Comparison of ENCODE assay signal across 8 mouse cellular contexts in genomic region chr7:112024446-112024730, GRCm38 (mm10). TPM values are rescaled to one million over a fixed set of nuclear protein-coding genes. Genes with fewer than 3 reads are reported as not detected.
DNase-seq lines count a peak whose midpoint lies in the region; ATAC-seq lines count a peak whose summit lies in the region.

No protein-coding gene starts in this region.

- H3K9me3 ChIP-seq in lung, embryonic 15.5 days = no peaks in the 10 kb centered on the region
- H3K9me3 ChIP-seq in forebrain, embryonic 10.5 days = no peaks in the 10 kb centered on the region
- H3K9me3 ChIP-seq in limb, embryonic 11.5 days (ENCODE audit: control insufficient read depth, low read length) = no peaks in the 10 kb centered on the region
- no peaks in the 10 kb centered on the region for H3K9me3 ChIP-seq in neural tube, embryonic 15.5 days (replicated peaks)

- peak overlapping the region; percentile 94 for H3K4me3 ChIP-seq in lung, embryonic 15.5 days
- H3K4me3 ChIP-seq in forebrain, embryonic 10.5 days = peak overlapping the region; percentile 94
- H3K4me3 ChIP-seq in limb, embryonic 11.5 days (ENCODE audit: low read depth, low read length) = peak overlapping the region; percentile 97
- peak overlapping the region; percentile 65 for H3K4me3 ChIP-seq in neural tube, embryonic 15.5 days (replicated peaks)

- WGBS in lung, embryonic 15.5 days = 6% methylated on average over 7 of the region's 7 CpGs
- 38% methylated on average over 7 of the region's 7 CpGs for WGBS in forebrain, embryonic 10.5 days
- 33% methylated on average over 7 of the region's 7 CpGs for WGBS in limb, embryonic 11.5 days
- 32% methylated on average over 7 of the region's 7 CpGs for WGBS in neural tube, embryonic 15.5 days

- H3K9ac ChIP-seq in lung, embryonic 15.5 days = peak overlapping the region; percentile 97
- H3K9ac ChIP-seq in limb, embryonic 11.5 days (ENCODE audit: low read length) = peak overlapping the region; percentile 98
- H3K9ac ChIP-seq in neural tube, embryonic 15.5 days (replicated peaks) = peak overlapping the region; percentile 75

- H3K27ac ChIP-seq in lung, embryonic 15.5 days = peak overlapping the region; percentile 97
- H3K27ac ChIP-seq in forebrain, embryonic 10.5 days = peak overlapping the region; percentile 99
- H3K27ac ChIP-seq in limb, embryonic 11.5 days (replicated peaks; ENCODE audit: low read depth, low read length) = no peak overlapping the region
- H3K27ac ChIP-seq in neural tube, embryonic 15.5 days (replicated peaks) = peak overlapping the region; percentile 98

- ATAC-seq in lung, embryonic 15.5 days (ENCODE audit: borderline replicate concordance, extremely low read depth, low FRiP score, low TSS enrichment) = no peak
- no peak for ATAC-seq in limb, embryonic 11.5 days (ENCODE audit: insufficient number of reproducible peaks, low FRiP score, low TSS enrichment, low read depth)
- ATAC-seq in neural tube, embryonic 15.5 days (ENCODE audit: low FRiP score) = no peak

- peak overlapping the region; percentile 83 for H3K4me2 ChIP-seq in lung, embryonic 15.5 days
- H3K4me2 ChIP-seq in limb, embryonic 11.5 days (ENCODE audit: low read depth, severe bottlenecking) = peak overlapping the region; percentile 75
- peak overlapping the region; percentile 83 for H3K4me2 ChIP-seq in neural tube, embryonic 15.5 days

- no peaks in the 10 kb centered on the region for H3K36me3 ChIP-seq in lung, embryonic 15.5 days
- H3K36me3 ChIP-seq in forebrain, embryonic 10.5 days (replicated peaks) = peaks cover 16% of the 10 kb centered on the region
- H3K36me3 ChIP-seq in limb, embryonic 11.5 days (ENCODE audit: control insufficient read depth, insufficient read depth, low read length) = no peaks in the 10 kb centered on the region
- H3K36me3 ChIP-seq in neural tube, embryonic 15.5 days = no peaks in the 10 kb centered on the region

- H3K27me3 ChIP-seq in lung, embryonic 15.5 days = no peaks in the 10 kb centered on the region
- H3K27me3 ChIP-seq in forebrain, embryonic 10.5 days (ENCODE audit: poor library complexity, severe bottlenecking) = peaks cover 12% of the 10 kb centered on the region; the same call in 1 of the 2 replicates
- no peaks in the 10 kb centered on the region for H3K27me3 ChIP-seq in limb, embryonic 11.5 days (ENCODE audit: control insufficient read depth, insufficient read depth, low read length)
- no peaks in the 10 kb centered on the region for H3K27me3 ChIP-seq in neural tube, embryonic 15.5 days (replicated peaks)

- H3K4me1 ChIP-seq in lung, embryonic 15.5 days = peaks cover 34% of the 10 kb centered on the region
- H3K4me1 ChIP-seq in forebrain, embryonic 10.5 days = peaks cover 32% of the 10 kb centered on the region
- H3K4me1 ChIP-seq in limb, embryonic 11.5 days (ENCODE audit: control insufficient read depth, insufficient read depth, low read length) = no peaks in the 10 kb centered on the region; the same call in 1 of the 2 replicates
- peaks cover 46% of the 10 kb centered on the region for H3K4me1 ChIP-seq in neural tube, embryonic 15.5 days

- no peak for DNase-seq in lung, postnatal 14 days
- no peak for DNase-seq in forebrain, embryonic 10.5 days (ENCODE audit: extremely low spot score, low spot score)
- no peak for DNase-seq in limb, embryonic 11.5 days (ENCODE audit: low spot score)
- DNase-seq in urinary bladder, postnatal 36 days (ENCODE audit: low spot score in 2 of 2) = no peak
- no peak for DNase-seq in gastrocnemius, adult 8-10 months (ENCODE audit: low spot score in 2 of 2)
- no peak for DNase-seq in right cerebral cortex, postnatal 36 days (ENCODE audit: low spot score in 2 of 2)

RNA-seq across cellular contexts. Expression of gene Usp47, which starts 1.1 kb away (rescaled TPM):
- 66.6 and 68.9 TPM in 2 replicates for polyA plus RNA-seq in lung, embryonic 15.5 days (2015; fragmentation: Nextera tagmentation; extraction: Ambion mirVana)
- 86.0 and 88.3 TPM in 2 replicates for polyA plus RNA-seq in forebrain, embryonic 10.5 days (2016; fragmentation: Nextera tagmentation; extraction: Ambion mirVana)
- 99.7 and 115 TPM in 2 replicates for polyA plus RNA-seq in limb, embryonic 11.5 days (2014; fragmentation: Nextera tagmentation; extraction: Ambion mirVana)
- polyA plus RNA-seq in neural tube, embryonic 15.5 days (2015; fragmentation: Nextera tagmentation; extraction: Ambion mirVana) = 58.1 and 60.0 TPM in 2 replicates
- 100 to 1,000 TPM; 231 to 268 (median 245) TPM for total RNA-seq in gastrocnemius, adult 8-10 months (2022)
